Mouse (Mus musculus): ENCODE measurements around the gene Ube2f. TPM values are rescaled to one million over a fixed set of nuclear protein-coding genes. Genes with fewer than 3 reads are reported as not detected.

Gene Ube2f
- polyA plus RNA-seq, 1 experiment, result 68.9 TPM

DNA sequence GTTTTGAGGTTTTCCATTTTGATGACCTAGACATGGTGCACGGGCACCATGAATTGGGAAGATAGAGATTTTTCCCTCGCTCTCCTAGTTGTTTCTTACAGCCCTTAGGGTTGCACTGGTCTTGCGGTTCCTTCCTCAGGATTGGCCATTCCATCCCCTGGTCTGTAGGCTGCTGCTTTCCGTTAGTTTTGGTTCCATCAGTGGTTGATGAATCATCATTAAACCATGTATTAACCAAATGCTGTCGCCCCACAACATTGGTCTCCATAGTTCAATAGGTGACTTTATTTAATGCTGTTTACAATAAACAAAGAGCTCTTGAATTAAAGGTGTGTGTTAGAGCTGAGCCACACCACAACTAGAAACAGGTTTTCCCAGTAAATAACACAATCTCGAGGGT, 12.4 kb upstream of the Ube2f start:
- no peak for DNase-seq (ENCODE audit: low spot score)

DNA sequence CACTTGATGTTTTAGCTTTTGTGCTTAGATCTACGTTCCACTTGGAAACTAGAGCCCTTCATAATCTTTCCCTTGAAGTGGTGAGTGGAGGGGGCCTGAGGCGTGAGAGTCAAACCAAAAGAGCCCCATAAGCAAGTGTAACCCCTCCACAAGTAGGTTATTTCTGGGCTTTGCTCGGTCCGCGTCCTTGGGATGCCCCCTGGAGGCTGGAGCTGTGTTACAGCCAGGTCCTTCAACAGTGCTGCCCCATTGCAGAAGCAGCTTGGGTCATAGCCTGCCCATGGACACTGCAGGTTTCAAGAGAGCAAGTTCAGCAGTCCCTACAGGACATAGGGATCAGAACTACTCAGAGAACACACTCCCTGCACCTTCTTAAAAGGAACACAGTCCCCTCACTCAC, 11.0 kb upstream of the Ube2f start:
- DNase-seq (ENCODE audit: low spot score), result no peak

DNA sequence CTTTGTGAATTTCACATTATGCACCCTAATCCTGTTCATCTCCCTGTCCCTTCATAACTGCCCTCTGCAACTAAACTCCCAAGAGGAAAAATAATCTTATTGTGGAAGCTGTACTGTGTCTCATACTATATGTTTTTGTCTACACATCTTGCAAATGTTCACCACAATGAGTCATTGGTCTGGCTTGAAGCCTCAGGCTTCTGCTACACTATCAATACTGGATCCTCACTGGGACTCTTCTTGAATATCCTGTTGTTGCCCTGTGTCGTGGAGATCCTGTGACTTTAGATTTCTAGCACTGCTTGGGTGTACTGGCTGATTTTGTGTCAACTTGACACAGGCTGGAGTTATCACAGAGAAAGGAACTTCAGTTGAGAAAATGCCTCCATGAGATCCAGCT, 10.3 kb upstream of the Ube2f start:
- no peak for DNase-seq (ENCODE audit: low spot score)

DNA sequence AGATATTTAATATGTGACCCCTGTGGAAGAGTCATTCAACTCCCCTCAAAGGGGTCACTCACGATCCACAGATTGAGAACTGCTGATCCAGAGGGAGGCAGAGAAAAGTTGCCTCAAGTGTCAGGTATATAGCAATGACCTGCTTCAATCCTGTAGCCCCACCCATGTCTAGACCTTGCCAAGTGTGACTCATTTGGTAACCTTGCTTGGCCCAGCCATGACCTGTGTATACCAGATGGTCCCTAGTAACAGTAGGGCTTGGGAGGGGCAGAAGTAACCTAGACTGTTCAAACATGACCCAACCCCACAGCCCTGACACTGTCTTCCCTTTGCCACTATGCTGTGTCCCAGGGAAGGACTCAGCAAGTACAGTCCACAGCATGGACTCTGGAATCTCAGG, 9.4 kb upstream of the Ube2f start:
- DNase-seq (ENCODE audit: low spot score), result no peak

DNA sequence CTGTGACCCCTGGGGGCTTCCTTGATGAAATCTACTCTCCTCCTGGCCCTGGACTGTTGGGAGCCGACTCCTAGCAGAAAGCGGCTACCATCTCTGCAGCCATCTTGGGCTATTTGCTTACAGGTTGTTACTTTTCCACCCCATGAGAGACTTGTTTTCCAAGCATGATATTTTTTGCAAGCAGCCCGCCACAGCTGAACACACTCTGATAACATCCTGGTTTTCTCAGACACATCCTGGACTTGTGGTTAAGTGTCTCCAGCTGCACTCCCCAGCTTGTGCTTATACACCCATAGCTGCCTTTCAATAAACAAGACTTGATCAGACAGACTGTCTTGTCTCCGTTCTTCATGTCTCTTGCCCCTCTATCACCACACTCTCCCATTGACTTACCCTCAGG, 8.9 kb upstream of the Ube2f start:
- no peak for DNase-seq (ENCODE audit: low spot score)

DNA sequence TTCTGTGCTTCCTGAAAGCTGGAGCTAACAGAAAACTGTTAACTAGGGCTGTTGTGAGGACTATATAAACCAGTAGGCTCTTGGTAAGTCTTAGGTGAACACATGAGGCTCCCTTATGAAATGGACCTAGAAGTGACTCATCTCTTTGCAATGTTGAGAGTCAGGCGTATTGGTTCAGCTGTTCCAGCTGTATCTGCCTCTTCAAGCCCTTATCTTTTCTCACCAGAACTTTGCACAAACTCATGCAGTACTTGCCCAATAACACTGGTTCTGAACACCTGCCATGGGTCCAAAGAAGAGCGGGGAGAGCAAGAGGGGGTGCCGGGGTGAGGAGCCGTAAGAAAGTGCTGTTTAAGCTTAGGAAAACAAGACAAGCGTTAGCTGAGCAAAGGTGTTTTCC, 1.9 kb upstream of the Ube2f start:
- DNase-seq (ENCODE audit: low spot score), result no peak

DNA sequence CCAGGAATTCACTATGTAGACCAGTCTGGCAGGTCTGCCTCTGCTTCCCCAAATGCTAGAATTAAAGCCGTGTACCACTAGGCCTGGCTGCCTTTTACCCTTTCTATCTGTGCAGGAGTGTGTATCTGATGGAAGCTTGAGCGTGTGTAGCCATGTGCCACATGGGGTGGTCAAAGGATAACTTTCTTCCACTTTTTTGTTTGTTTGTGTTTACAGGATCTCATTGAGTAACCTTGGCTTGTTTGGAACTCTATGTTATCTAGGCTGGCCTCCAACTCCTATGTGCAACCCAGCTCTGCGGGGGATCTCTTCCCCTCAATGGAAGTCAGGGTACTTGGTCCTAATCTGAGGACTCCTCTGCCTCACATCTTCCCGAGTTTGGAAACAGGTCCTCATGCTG, 1.1 kb upstream of the Ube2f start:
- DNase-seq (ENCODE audit: low spot score), result no peak

DNA sequence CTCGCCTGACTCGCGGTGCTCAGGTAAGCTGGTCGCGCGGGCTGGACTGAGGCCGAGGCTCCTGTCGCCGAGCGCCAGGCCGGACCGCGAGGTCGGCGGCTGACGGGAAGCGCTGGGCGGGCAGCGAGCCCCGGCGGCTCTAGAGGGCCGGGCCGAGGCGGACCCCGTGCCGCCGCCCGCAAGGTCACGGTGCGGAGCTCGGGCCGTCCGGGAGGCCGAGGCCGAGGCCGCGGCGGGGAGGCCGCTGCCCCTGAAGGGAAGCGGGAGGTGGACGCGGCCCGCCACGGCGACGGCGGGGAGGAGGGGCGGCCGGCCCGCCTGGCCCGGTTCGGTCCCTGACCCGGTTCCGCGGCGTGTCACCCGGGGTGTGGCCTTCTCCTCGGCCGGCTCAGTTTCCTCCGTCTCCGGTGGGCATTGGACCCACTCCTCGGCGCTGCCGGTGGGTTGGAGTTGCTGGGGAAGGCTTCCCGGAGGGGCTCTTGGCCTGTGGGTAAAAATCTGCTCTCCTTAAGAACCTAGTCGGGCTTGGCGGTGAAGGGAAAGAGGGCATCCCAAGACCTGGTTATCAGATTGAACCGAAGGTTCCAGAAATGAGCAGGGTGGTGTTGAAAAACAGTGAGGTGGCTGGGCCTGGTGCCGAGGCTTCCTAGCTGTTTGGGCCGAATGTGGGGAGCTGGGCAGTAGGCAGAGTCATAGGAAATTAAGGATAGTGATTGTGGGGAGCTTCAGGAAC, 477 bp downstream of the Ube2f start:
- peak; percentile 83 for DNase-seq (ENCODE audit: low spot score)

DNA sequence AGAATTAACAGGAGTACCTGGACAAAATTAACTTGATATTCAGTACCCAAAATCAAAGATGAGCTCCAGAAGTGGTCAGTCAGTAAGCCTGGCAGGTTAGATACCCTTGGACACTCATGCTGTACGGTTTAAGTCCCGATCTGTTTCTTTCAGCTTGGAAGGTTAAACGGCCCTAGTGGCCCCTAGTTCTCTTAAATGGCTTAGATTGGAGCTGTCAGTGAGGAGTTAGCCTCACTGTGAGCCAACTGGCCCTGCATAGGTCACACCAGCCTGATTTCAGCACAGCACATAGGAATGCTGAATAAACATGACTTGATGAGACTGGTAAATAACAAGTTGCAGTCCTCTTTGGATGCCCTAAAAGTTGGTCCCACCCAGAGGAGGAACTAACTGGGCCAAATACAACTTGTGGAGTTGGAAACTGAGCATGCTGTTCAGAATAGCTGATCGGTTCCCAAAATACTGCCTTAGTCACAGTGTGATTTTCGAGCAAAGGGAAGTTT, 1.1 kb downstream of the Ube2f start:
- no peak for DNase-seq (ENCODE audit: low spot score)

DNA sequence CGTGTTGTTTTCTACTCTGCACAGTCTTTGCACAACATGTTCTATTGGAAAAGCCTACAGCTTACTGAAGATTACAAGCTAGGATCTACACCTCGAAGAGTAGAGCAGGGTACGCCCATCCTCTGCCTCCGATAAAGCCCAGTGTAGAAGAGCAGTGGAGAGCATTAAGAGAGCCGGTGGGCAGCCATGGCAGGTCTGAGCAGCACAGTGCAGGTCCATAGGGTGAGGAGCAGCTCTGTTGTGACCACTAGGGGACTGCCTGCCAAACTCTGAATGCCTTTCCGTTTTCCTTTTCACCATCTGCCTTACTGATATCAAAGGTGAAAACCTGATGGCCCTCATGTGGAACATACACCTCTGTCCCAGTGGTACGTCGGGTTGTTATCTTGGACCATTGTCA, 1.8 kb downstream of the Ube2f start:
- no peak for DNase-seq (ENCODE audit: low spot score)

DNA sequence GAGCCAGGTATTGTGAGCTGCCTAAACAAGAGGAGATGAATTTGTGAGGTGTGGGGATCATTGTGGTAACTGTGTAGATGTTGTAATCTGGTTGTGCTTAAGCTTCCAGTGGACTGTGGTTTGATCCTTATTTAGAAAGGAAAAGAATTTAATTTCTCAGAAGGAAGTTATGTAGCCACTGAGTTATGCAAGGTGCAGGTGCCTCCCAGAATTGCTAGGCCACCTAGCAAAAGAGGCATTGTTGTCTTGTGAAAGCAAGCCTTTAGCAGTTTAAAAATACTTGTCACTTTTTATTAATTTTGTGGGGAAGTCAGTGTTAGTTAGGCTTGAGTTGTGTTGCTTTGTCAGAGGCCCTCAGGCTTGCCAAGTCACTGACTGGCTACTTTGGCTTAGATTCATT, 7.8 kb downstream of the Ube2f start:
- DNase-seq (ENCODE audit: low spot score), result no peak

DNA sequence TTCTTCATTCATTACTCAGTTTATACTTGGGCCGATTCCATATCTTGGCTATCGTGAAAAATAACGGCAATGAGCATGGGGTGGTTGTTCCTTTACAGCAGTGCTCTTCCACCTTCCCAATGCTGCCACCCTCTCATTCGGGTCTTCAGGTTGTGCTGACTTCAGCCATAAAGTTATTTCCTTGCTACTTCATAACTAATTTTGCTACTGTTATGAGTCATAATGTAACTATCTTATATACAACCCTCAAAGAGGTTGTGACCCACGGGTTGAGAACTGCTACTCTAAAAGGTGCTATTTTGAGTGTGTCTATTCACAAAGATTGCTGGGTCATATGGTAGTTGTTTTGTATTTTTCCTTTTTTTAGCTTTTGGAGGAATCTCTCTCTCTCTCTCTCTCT, 9.7 kb downstream of the Ube2f start:
- no peak for DNase-seq (ENCODE audit: low spot score)

DNA sequence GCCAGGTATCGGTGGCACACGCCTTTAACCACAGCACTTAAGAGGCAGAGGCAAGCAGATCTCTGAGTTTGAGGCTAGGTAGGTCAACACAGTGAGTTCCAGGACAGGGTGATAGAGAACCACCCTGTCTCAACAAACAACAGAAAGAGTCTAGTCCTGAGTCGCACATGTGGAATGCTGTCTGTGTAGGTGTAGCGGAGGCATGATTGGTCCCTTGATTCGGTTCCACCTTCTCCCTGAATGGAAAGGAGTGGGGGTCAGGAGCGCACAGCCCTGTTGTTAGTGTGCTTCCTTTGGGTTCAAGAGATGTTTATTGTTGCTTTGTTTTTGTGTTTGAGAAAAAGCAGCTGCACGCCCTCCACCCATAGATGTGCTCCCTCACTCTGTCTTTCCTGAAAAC, 12.4 kb downstream of the Ube2f start:
- DNase-seq (ENCODE audit: low spot score), result no peak

DNA sequence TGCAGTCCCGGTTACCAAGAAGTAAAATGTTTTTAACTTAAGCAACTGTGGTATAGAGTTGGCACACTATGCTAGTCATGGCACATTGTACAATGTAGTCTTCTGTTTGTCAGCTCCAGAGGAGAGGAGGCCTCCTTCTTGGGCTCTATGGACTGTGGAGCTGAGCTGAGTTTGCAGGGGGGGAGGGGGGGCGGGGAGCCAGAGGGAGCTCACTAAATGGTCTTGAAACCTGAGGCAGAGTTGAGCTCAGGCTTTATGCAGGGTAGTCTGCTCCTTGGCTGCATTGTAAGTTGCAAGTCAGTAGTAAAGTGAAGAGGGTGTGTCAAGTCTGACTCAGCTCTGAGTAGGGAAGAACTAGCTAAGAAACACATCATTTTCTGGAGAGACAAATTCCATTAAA, 22.2 kb downstream of the Ube2f start:
- no peak for DNase-seq (ENCODE audit: low spot score)

DNA sequence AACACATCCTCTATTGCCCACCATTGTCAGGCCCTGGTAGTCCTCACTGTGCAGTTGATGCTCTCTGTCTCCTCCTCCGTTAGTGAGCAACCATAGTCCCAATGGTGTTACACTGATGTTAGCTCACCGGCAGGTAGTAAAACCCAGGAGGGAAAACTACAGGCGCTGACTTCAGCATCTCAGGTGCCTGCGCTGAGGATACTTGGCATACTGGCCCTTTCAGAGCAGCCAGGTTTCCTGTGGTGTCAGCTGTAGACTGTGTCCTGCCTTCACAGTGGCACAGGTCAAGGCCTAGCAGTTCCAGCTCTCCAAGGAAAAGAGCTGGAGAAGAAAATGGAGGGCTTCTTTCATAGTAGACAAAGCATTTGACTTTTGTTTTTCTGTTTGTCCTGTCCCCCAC, 26.5 kb downstream of the Ube2f start:
- DNase-seq (ENCODE audit: low spot score), result no peak

DNA sequence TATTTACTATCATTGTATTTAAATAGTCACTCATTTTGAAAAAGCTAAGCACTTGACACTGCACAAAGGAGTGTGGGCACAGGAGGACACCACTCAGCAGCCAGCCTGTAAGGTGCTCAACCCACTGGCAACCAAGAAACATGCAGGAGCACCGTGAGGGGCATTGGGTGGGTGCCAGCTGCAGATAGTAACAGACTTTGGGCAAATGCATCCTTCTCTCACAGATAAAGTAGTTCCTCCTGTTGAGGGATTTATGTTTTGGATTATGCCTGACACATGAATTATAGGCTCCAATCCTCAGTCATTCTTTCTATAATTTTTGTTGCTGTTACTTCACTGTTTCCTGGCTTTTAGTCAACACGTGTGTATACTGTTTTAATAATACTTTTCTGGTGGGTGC, 27.4 kb downstream of the Ube2f start:
- no peak for DNase-seq (ENCODE audit: low spot score)

DNA sequence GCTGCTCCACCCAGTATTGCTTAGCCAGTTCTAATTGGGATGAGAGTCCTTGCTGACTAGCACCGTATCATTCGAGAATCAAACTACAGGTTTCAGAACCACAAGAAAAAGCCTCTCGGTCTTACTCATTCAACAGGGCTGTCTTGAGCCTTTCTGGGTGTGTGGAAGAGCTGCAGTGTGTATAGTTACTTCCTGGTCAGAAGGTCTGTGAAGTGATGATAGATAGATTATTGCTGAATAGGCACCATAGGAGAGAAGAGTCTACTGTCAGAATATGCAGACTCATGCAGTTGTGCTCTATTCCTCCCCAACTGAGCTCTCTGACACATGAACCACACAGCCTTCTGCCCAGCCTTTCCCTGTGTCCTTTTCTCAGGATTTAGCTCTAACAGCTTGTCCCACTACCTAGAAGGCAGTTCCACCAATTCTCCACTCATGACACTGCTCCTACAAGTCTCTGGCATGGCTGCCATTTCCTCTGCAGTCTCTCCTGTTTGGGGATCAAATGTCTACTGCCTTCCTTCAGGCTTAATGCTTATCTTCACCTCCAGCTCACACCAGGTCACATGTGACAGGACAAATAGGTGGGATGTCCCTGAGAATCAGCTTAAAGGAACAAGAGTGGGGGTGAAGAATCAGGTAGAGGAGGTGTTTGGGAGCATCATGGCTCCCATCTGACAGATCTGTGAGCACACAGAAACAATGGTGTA, 28.5 kb downstream of the Ube2f start:
- no peak for DNase-seq (ENCODE audit: low spot score)

DNA sequence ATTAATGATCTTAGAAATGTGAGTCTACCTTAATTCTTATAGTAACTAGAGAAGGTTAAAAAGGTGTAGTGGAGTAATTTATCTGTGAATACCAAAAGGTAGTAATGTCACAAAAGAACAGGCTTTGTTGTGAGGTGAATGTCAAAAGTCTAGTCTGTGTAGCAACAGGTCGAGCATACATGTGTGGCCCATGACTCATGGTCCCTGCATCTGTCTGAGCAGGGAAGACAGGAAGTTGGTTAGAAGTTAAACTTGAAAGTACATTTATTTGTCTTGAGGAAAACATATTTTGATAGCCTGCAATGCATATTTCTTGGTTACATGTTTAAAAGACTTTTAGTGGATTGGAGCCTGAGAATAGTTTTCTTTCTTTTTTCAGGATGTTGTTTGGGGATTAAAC, 29.0 kb downstream of the Ube2f start:
- no peak for DNase-seq (ENCODE audit: low spot score)

DNA sequence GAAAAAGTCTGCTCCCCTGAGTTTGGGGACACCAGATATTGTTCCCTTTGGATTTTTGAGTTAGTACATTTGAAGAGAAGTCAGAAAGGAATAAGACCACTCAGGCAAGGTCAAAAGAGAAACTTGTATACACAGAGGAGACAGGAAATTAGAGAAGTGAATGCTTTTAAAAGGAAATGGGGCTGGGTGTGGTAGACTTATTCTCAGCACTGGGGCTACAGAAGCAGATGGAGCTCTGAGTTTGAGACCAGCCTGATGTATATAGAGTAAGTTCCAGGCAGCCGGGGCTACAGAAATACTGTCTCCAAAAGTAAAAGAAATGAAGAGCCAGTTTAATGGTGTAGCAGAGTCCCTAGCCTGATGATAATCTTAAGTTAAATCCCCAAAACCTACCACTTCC, 32.5 kb downstream of the Ube2f start:
- DNase-seq (ENCODE audit: low spot score), result no peak

DNA sequence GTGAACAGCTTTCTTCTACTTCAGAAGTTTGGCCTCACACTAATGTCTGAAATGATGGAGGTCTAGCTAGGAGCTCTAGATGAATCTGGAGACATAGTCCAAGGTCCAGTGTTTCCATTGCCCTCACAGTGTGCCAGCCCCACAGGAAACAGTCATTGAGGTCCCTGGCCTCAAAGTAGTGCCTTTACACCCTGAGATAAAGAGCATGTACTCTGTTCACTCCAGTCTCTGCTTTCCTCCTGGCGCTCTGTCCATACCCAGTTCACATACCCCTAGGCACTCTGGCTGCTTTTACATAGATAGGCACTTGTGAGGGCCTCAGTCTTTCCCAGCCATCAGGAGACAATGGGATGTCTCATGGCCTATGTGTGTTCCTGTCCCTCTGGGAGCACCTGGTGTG, 39.3 kb downstream of the Ube2f start:
- no peak for DNase-seq (ENCODE audit: low spot score)

DNA sequence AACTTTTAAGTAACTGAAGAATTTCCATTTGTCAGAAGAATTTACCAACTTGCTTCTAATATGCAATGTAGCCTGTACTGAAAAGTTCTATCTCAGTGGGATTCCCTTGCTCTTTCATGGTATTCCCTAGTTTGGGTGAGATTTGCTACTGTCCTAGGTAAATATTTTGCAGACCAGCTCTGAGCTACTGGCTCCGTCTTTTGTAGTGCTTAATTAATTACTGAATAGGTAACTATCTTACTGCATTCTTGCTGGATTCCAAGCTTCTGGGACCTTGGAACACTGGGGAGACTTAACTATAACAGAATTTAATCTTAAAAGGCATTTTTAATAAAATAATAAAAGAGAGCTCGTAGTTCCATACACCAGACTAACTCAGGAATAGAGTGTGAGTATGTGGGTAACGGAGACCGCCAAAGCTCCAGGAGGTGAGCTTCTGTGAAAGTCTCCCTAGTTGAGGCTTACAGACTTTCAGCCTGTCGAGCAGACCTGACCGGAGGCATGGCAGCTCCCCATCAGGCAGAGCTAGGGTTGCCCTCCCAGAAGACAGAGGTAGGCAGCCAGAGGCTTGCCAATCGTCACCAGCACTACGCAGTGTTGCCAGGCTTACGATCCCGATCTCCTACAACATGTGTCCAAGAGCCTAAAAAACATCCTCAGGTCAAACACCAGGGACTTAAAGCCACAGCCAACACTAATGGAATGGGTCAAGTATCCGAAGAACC, 42.2 kb downstream of the Ube2f start:
- DNase-seq (ENCODE audit: low spot score), result no peak

DNA sequence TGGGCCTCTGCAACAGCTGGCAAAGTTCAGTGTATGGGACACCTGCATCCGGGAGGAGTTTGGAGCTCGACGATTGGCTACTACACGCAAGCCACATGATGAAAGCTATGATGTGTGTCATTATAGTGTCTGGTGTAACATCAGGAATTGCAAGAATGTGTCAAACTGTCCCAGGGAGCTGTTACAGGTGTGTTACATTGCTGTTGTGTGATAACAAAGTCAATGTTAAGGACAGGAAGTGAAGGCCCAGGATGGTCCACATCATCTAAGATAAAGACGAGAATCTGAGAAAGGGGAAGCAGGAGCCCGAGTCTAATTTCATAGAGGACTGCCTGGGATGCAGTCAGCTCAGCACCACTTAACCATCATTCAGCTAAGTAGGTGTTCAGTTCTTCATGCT, 45.4 kb downstream of the Ube2f start:
- no peak for DNase-seq (ENCODE audit: low spot score)
